Mouse (Mus musculus) spleen, postnatal 36 days (tissue): Measurements from ENCODE around the gene Slc44a5.

Source experiments
- DNase-seq, 2 experiments: peaks; one replicate each; pipeline ENCODE4 v3.0.0; 2022; ENCODE audit warnings: low spot score in 2 of 2, mixed read lengths in 1 of 2

Gene Slc44a5

DNA sequence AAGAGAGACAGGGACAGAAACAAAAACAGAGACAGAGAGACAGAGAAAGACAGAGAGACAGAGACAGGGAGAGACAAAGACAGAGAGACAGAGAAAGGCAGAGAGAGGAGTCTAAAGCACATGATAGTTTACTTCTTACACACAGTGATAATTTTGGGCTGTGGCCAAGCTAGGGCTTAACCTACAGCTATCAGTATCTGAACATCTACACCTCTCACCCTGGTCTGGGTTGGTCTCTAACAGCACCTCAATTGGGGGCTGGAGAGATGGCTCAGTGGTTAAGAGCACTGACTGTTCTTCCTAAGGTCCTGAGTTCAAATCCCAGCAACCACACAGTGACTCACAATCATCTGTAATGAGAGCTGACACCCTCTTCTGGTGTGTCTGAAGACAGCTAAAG lies 325.3 kb downstream of the Slc44a5 start:
- no peak for DNase-seq

- no peak for DNase-seq
Measured at GRCm38 (mm10) chr3:154300006-154300405, 326.8 kb downstream of the Slc44a5 start.

DNA sequence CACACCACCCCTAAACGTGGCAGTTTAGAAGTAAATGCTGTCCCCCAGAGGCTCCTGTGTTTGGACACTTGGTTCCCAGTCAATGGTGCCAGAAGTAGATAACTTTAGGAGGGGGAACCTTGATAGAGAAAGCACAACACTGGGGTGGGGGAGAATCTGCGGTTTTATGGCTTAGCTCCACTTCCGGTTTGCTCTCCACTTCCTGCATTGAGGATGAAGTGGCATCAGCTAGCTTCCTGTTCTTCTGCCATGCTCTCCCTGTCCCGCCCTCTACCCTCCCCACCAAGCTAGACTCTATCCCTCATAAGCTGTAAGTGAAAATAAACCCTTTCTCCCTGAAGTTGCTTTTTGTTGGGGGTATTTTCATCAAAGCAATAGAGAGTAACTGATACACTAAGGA lies 327.9 kb downstream of the Slc44a5 start:
- no peak for DNase-seq

GRCm38 (mm10) chr3:154305163-154305884 lies 332.1 kb downstream of the Slc44a5 start:
- no peak for DNase-seq

DNA sequence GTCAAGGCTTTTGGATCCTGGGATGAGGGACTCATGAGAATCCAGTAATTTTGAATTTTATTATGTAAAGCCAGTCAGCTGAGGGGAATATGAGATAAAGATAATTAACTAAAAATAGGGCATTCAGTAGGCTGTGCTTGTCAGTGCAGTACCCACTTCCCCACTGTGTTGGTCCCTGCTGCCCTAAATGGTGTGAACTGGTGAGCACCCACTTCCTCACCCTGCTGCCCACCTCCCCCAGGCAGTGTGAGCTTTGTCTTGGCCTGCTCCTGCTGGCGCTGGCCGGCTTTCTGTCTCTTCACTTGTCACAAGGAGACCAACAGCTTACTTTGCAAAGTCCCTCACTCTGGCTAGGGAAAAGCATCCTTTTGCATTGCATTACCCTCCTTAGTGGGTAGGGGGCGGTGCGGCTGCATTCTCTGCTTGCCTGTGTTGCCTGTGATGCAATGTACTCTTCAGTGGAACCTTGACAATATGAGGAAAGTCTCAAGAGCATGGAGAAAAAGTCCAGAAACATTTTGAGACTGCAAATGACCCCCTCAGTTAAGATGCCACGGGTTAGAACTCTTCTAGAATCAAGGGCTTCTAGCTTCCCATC lies 344.5 kb downstream of the Slc44a5 start:
- DNase-seq, result no peak
